Mouse (Mus musculus) small intestine, adult 2 months (tissue): Measurements from ENCODE around the gene Pxk.

Experiments
- CTCF ChIP-seq: fragments of 200-500 bp; IDR thresholded peaks from 2 replicates; pipeline ENCODE4 v1.5.1; 2012; ENCODE audit warnings: low read depth, mild to moderate bottlenecking, control low read depth, inconsistent platforms, low read length, moderate library complexity, mixed read lengths; ENCODE audit not compliant: insufficient replicate concordance, insufficient read length; ENCODE audit errors: extremely low read depth
- POLR2A ChIP-seq: fragments of 200-500 bp; IDR thresholded peaks from 2 replicates; pipeline ENCODE4 v1.6.1; 2012; ENCODE audit warnings: low read depth, mild to moderate bottlenecking, control low read depth, inconsistent platforms, low read length, moderate library complexity

- no peak for TF ChIP-seq POLR2A
- TF ChIP-seq CTCF = no peak
Observed at GRCm38 (mm10) chr14:8049334-8049733, 48.7 kb upstream of the Pxk start.
